Mouse (Mus musculus): Measurements from ENCODE around the gene Tmem208. TPM values are rescaled to one million over a fixed set of nuclear protein-coding genes. Genes with fewer than 3 reads are reported as not detected.
"Not testable (repeated sequence)": the region's sequence is repeated elsewhere in the genome, so short reads cannot be mapped to it uniquely, and the experiment has no call there.

Gene Tmem208
- 36.6 to 48.0 TPM (median 42.8 TPM) in 3 replicates for total RNA-seq (2017)

DNA sequence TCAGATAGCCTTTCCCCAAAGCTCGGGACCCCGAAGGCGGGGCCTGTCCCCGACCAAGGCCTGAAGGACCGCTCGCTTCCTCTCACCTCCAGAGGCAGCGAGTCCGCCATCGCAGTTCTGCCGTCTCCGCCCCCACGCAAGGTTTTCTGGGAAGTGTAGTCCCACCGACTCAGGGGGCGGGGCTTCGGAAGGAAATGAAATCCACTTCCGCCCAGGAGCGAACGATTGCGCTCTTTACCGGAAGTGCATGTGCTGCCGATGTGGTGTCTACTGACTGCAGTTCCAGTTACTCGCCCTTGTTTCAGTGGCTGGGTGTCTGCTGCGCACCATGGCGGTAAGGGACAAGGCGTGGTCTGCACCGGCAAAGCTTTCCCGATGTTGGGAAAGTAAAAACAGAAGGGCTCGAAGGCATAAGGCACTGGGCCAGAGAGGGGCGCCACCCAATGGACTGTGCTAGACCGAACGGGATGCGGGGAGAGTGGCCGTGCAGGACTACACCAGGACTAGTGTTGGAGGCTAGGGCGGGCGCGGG, at the start of gene Tmem208, which contains the start of gene Lrrc29:
TSS of gene Tmem208 (plus strand) at position 214 of the 532 bp plus-strand sequence.
TSS of gene Lrrc29 (minus strand) at position 138 of the 532 bp plus-strand sequence.
- peak; percentile 96 for ATAC-seq (replicated peaks; ENCODE audit: insufficient number of reproducible peaks, low FRiP score, low TSS enrichment, poor library complexity, severe bottlenecking)

DNA sequence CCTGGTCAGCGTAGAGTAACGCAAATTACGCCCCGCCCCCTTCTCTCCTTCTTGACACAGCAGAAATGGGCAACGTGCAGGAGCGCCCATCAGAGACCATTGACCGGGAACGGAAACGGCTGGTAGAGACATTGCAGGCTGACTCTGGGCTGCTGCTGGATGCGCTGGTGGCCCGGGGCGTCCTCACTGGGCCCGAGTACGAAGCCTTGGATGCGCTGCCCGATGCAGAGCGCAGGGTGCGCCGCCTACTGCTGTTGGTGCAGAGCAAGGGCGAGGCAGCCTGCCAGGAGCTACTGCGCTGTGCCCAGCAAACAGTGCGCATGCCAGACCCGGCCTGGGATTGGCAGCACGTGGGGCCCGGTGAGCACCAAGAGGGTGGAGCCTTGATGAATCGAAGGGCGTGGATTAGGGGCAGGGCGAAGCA, 47.2 kb upstream of the Tmem208 start:
- peak; percentile 24; the same call in 1 of the 2 replicates for ATAC-seq (replicated peaks; ENCODE audit: insufficient number of reproducible peaks, low FRiP score, low TSS enrichment, poor library complexity, severe bottlenecking)

GRCm38 (mm10) chr8:105280567-105280966, 45.6 kb upstream of the Tmem208 start:
- no peak for ATAC-seq (replicated peaks; ENCODE audit: insufficient number of reproducible peaks, low FRiP score, low TSS enrichment, poor library complexity, severe bottlenecking)

GRCm38 (mm10) chr8:105281821-105282220, 44.3 kb upstream of the Tmem208 start:
- ATAC-seq (replicated peaks; ENCODE audit: insufficient number of reproducible peaks, low FRiP score, low TSS enrichment, poor library complexity, severe bottlenecking): no peak

DNA sequence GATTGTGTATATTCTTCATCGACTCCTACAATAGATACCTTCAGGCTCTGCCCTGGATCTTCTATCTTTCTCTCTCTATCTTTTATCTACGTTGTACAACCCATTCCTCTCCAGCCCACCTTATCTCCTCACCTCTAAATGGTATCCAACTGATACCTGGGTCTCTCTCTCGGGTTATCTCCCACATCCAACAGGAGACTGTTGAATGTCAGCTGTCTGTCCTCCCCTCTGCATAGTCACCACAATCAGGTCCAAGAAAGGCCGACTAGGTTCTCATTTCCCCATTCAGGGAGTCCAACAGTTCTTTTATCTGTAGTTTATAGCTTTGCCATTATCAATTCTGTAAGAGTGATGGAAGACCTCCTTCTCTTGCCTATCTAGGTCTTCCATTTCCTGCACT, 43.9 kb upstream of the Tmem208 start:
- ATAC-seq (replicated peaks; ENCODE audit: insufficient number of reproducible peaks, low FRiP score, low TSS enrichment, poor library complexity, severe bottlenecking): no peak

DNA sequence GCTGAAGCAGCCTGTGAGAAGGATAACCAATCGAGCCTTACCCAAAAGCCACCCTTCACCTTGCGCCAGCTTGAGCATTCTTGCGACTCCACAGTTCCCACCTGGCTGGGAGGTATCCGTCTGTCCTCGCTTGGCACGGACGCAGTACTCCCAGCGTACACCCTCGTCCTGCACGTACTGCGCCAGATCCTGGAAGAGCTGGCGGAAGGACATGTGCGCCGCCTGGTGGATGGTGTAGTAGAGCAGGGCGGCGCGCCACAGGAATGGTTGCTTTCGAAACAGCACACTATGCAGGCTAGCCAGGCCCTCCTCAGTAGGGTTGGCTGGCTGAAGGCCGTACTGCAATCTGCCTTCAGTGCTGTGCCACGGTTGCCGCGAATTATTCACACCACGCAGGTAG, 43.1 kb upstream of the Tmem208 start:
- peak; percentile 64 for ATAC-seq (replicated peaks; ENCODE audit: insufficient number of reproducible peaks, low FRiP score, low TSS enrichment, poor library complexity, severe bottlenecking)

DNA sequence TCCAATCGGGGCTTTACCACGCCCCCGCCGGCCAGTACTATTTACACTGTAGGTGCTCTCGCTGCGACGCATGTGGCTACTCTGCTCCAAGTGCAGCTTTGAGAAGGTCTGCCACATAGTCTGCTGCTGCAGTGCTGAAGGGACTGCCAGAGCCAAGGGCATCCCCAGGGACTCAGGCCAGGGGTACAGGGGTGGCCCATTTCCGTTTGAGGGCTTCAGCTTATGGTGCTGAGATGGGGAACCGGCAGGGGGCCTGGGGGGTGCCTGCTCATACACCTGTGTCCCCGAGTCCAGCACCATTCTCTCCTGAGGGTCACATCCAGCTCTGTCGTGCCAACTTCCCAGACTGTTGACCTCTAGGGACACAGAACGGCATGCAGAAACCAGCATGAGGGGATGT, 40.6 kb upstream of the Tmem208 start:
- no peak for ATAC-seq (replicated peaks; ENCODE audit: insufficient number of reproducible peaks, low FRiP score, low TSS enrichment, poor library complexity, severe bottlenecking)

GRCm38 (mm10) chr8:105286907-105287306, 39.2 kb upstream of the Tmem208 start:
- ATAC-seq (replicated peaks; ENCODE audit: insufficient number of reproducible peaks, low FRiP score, low TSS enrichment, poor library complexity, severe bottlenecking): no peak

- no peak for ATAC-seq (replicated peaks; ENCODE audit: insufficient number of reproducible peaks, low FRiP score, low TSS enrichment, poor library complexity, severe bottlenecking)
These were observed 37.9 kb upstream of the Tmem208 start for GRCm38 (mm10) chr8:105288231-105288630.

DNA sequence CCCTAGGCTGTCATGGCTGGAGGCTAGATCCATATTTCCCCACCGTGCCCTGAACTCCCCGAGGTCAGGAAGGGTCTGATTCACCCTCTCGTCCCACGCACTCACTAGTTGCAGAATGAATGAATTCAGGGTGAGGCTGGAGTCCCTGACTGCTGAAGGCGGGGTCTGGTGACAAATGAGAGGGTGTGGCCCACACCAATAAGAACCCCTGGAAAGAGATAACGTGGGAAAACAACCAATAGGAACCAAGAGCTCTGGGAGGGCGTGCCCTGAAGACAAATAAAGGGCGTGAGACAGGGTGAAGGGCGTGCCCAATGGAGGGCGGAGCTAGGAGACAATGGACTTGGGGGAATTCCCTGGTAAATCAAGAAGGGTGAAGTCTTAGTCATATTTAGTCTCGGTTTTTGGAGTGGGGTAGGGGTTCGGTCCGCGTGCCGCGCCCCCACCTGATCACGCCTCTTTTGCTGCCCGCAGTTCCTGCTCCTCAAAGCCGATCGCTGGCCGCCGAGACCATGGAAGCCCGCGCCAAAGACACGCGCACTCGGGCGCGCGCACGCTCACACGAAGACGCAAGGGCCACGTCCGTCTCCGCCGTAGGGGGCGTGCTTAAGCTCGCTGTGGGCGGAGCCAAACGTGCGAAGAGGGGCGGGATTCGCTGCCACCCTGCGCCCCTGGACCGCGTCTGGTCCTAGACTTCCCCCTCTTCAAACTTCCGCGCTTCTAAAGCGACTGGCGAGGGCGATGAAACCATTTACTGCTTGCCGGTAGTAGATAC, 37.0 kb upstream of the Tmem208 start:
- peak; percentile 80 for ATAC-seq (replicated peaks; ENCODE audit: insufficient number of reproducible peaks, low FRiP score, low TSS enrichment, poor library complexity, severe bottlenecking)

DNA sequence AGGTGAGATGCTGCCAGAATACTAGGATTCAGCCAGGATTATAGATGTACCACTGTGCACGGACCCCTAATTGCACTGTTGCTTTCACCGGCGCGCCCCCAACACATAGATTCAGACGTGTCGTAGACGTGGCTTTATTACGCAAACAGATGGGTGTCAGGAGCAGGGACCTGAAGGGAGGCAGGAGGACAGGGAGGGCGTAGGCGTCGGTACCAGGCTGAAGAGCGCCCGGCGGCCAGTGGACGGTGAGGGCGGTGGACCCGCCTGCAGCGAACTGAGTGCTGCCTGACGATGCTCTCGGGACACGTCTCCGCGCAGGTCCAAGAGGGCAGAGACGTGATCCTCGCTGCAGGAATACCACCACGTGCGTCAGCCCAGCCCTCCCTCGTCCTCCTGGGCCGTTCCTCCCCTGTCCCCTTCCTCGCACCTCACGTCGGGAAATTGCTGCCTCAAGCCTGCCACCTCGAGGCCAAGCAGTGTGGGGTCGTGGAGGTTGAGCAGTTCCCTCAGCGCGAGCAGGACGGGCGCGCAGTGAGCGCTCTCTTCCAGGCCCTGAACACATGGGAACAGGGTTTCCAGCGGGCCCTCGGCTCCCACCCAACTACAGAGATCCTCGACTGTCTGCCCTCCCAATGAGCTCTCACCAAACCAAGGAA, 36.2 kb upstream of the Tmem208 start, which contains the start of gene 4931428F04Rik:
TSS of gene 4931428F04Rik (minus strand) at position 60 of the 656 bp plus-strand sequence.
- ATAC-seq (replicated peaks; ENCODE audit: insufficient number of reproducible peaks, low FRiP score, low TSS enrichment, poor library complexity, severe bottlenecking): 0 out of 2 replicates have a peak, but pooled peaks have one; percentile 1

DNA sequence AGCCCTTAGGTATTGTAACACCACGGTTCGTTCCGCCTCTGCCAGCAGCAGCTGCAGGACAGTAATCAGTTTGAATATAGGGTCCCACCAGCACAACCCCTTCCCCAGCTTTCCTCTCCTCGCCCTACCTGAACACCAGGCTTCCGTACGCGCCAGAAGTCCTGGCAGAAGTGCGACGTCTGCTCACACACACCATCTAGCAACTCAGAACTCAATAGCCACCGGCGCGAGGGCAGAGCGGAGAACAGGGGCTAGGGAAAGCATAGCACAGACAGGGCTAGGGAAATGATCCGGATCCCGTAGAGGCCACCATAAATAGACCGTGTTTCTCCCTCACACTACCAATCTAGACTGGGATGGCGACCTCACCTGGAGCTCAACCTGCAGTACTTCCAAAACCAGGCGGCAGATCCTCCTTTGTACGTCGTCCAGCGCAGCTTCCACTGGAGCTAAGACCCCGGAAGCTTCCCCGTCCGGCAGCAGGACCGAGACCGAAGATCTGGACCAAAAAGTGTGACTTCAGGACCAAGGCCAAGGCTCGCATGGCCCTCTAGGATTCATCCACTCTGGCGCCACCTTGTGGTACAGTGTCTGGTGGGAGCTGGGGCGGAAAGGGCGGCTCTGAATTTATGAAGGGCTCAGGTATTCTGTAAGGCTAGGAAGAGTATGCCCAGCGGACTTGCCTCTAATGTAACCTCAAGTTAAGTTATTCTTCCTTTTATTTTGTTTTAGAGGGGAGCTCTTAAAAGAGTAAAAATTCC, 35.4 kb upstream of the Tmem208 start:
- peak; percentile 57 for ATAC-seq (replicated peaks; ENCODE audit: insufficient number of reproducible peaks, low FRiP score, low TSS enrichment, poor library complexity, severe bottlenecking)

GRCm38 (mm10) chr8:105291364-105291763, 34.8 kb upstream of the Tmem208 start:
- not testable (repeated sequence) for ATAC-seq (replicated peaks; ENCODE audit: insufficient number of reproducible peaks, low FRiP score, low TSS enrichment, poor library complexity, severe bottlenecking)

DNA sequence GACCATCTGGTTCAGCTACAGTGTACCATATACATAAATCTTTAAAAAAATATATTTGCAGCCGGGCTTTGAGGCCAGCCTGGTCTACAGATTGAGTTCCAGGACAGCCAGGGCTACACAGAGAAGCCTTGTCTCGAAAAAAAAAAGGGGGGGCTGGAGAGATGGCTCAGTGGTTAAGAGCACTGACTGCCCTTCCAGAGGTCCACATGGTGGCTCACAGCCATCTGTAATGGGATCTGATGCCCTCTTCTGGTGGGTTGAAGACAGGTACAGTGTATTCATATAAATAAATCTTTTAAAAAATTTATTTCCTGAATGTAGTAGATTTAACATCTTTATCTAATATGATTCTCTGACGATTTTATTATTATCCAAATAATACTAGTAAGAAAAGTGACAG, 34.4 kb upstream of the Tmem208 start:
- not testable (repeated sequence) for ATAC-seq (replicated peaks; ENCODE audit: insufficient number of reproducible peaks, low FRiP score, low TSS enrichment, poor library complexity, severe bottlenecking)

DNA sequence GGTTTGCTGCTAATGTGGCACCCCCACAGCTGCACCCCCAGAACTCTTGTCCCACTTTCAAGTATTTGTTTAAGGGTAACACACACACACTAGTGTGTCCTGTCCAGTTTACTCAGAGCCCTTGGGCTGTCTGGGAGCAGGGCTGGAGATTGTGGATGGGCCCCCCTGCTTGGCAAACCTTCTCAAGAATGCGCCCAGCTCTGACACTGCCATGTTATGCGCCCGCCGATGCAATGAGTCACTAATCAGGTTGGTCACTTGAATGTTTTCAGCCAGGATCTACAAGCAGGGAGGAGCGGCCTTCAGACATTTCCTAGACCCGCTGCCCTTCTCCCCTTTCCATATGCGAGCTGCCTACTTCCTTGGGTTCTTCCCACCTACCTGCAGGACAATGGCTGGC, 33.7 kb upstream of the Tmem208 start:
- no peak for ATAC-seq (replicated peaks; ENCODE audit: insufficient number of reproducible peaks, low FRiP score, low TSS enrichment, poor library complexity, severe bottlenecking)

DNA sequence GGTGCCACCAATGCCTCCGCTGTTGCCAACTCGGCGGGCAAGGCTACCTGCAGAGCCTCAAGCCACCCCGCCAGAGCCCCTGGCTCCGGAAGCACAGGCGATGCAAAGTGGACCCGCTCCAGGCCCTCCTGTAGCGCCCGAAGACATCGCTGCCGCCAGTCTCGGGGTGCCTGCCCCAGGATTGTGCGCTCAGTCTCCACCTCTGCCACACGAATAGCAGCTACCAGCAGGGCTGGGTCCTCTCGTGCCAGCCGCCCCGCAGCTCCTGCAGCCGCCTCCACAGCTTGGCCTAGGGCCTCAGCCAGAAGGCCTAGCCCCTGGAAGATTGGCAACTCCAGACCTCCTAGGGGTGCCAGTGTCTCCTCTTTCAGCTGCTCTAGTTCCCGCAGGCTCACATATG, 32.7 kb upstream of the Tmem208 start:
- ATAC-seq (replicated peaks; ENCODE audit: insufficient number of reproducible peaks, low FRiP score, low TSS enrichment, poor library complexity, severe bottlenecking): no peak

DNA sequence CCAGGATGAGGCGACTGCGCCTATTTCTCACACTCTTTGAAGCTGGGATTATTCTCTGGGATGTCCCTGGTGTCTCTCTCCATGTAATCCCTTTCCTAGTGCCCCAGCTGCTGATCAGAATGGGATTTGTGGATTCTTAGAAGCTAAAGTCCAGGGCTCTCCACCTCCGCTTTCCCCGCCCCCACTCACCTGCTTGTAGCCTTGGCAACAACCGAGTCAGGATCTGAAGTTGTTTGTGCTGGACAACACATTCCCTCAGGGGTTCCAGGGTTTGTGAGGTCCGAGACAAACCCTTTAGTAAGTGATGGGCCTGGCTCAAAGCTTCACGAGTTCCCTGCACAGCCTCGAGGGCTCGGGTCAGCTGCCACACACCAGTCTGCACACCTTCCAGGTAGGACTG, 31.4 kb upstream of the Tmem208 start:
- ATAC-seq (replicated peaks; ENCODE audit: insufficient number of reproducible peaks, low FRiP score, low TSS enrichment, poor library complexity, severe bottlenecking): no peak

- no peak for ATAC-seq (replicated peaks; ENCODE audit: insufficient number of reproducible peaks, low FRiP score, low TSS enrichment, poor library complexity, severe bottlenecking)
These were observed 30.9 kb upstream of the Tmem208 start for GRCm38 (mm10) chr8:105295256-105295655.
